Mouse (Mus musculus) stomach, embryonic 16.5 days (tissue): ENCODE measurements around the gene Itgb3bp. TPM values are rescaled to one million over a fixed set of nuclear protein-coding genes. Genes with fewer than 3 reads are reported as not detected.
A peak's percentile ranks its signal among the peaks of the same experiment; 100 is the strongest.

Experiments used
- ATAC-seq: fragments of 200-750 bp; cut with Nextera tagmentation; 2 replicates; pipeline ENCODE4 v1.8.0; 2017; ENCODE audit warnings: moderate number of reproducible peaks, moderate TSS enrichment; ENCODE audit not compliant: insufficient read depth, low FRiP score
- H3K27ac ChIP-seq: fragments of 300-500 bp; sonication (generic); 2 replicates; pipeline ENCODE4 v1.5.1; 2014; ENCODE audit warnings: low read length
- H3K27me3 ChIP-seq: fragments of 300-500 bp; sonication (generic); 2 replicates; pipeline ENCODE4 v1.6.1; 2014; ENCODE audit warnings: low read length, control low read depth, mixed read lengths; ENCODE audit not compliant: control insufficient read depth, insufficient read depth
- H3K36me3 ChIP-seq: fragments of 300-500 bp; sonication (generic); 2 replicates; pipeline ENCODE4 v1.6.1; 2014; ENCODE audit warnings: low read length; ENCODE audit not compliant: control insufficient read depth, insufficient read depth
- H3K4me1 ChIP-seq: fragments of 300-500 bp; sonication (generic); 2 replicates; pipeline ENCODE4 v1.6.1; 2014; ENCODE audit warnings: low read length, control low read depth, mixed read lengths; ENCODE audit not compliant: control insufficient read depth, insufficient read depth
- H3K4me2 ChIP-seq: fragments of 300-500 bp; sonication (generic); 2 replicates; pipeline ENCODE4 v1.6.1; 2014; ENCODE audit warnings: low read depth, low read length, mixed read lengths
- H3K4me3 ChIP-seq: fragments of 300-500 bp; sonication (generic); replicated peaks from 2 replicates; pipeline ENCODE4 v1.5.1; 2014; ENCODE audit warnings: mild to moderate bottlenecking, low read length
- H3K9ac ChIP-seq: fragments of 300-500 bp; sonication (generic); 2 replicates; pipeline ENCODE4 v1.6.1; 2014; ENCODE audit warnings: low read length
- H3K9me3 ChIP-seq: fragments of 300-500 bp; sonication (generic); replicated peaks from 2 replicates; pipeline ENCODE4 v1.6.1; 2016; ENCODE audit warnings: low read length, control low read depth; ENCODE audit not compliant: control insufficient read depth
- WGBS: fragments of 180-500 bp; shearing (Covaris S2); extraction: QIAGEN DNeasy Blood & Tissue Kit; methylation state at CpG from one replicate; pipeline ENCODE4 v1.1.7; 2014; 5-methylcytosine and 5-hydroxymethylcytosine counted together
- polyA plus RNA-seq: library from polyadenylated mRNA; unstranded; fragments of >200 nt; fragmentation: Nextera tagmentation; extraction: Ambion mirVana; gene quantifications from 2 replicates; pipeline ENCODE4 v1.2.1, GENCODE M21; 2015

The Itgb3bp gene
- 26.3 and 33.6 TPM in 2 replicates for polyA plus RNA-seq

GRCm38 (mm10) chr4:99929613-99930517 lies at the start of gene Itgb3bp:
Gene Itgb3bp (minus strand): TSS chr4:99929813.
- Histone ChIP-seq H3K36me3 (no peaks in the 10 kb centered on the region), H3K4me3 (peak within 1 kb of the TSS; percentile 78), H3K9ac (peak within 1 kb of the TSS; percentile 87), H3K4me1 (0 out of 2 replicates have a peak, but pooled peaks cover 3% of the 10 kb centered on the region), H3K9me3 (no peaks in the 10 kb centered on the region), H3K27me3 (no peaks in the 10 kb centered on the region), H3K4me2 (peak within 1 kb of the TSS; percentile 77), H3K27ac (peak within 1 kb of the TSS; percentile 97)
- WGBS, result 1% methylated on average over 57 of the region's 57 CpGs
- peak; percentile 92 for ATAC-seq

GRCm38 (mm10) chr4:99979326-99979725 lies 49.7 kb upstream of the Itgb3bp start:
- Histone ChIP-seq H3K4me1 (no peaks in the 10 kb centered on the region), H3K4me3 (no peak overlapping the region), H3K9me3 (no peaks in the 10 kb centered on the region), H3K27me3 (no peaks in the 10 kb centered on the region), H3K4me2 (no peak overlapping the region), H3K9ac (no peak overlapping the region), H3K27ac (no peak overlapping the region), H3K36me3 (peaks cover 8% of the 10 kb centered on the region; the same call in 1 of the 2 replicates)
- WGBS, result 84% methylated on average over 5 of the region's 5 CpGs
- ATAC-seq, result no peak

DNA sequence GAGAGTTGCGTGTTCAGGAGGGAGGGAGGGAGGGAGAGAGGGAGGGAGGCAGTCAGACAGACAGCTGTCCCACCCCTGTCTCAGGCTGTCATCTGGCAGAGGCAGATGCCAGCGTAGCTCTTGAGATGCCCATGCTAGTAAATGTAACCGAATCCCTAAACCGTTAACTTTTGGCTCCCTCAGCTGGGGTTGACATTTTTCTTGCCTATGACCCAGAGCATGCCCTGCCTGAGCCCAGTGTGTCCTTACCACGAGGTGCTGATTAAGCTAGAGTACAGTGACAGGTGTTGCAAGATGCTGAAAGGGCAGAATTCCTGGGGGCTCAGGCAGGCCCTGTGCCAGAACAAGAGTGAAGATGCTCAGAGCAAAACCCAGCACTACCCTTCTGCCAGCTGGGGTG lies 44.8 kb upstream of the Itgb3bp start:
- Histone ChIP-seq H3K27ac (no peak overlapping the region), H3K4me1 (peaks cover 4% of the 10 kb centered on the region), H3K36me3 (no peaks in the 10 kb centered on the region), H3K27me3 (no peaks in the 10 kb centered on the region), H3K9me3 (no peaks in the 10 kb centered on the region), H3K4me2 (no peak overlapping the region), H3K4me3 (no peak overlapping the region), H3K9ac (no peak overlapping the region)
- ATAC-seq, result no peak
- 75% methylated on average over 5 of the region's 5 CpGs for WGBS

DNA sequence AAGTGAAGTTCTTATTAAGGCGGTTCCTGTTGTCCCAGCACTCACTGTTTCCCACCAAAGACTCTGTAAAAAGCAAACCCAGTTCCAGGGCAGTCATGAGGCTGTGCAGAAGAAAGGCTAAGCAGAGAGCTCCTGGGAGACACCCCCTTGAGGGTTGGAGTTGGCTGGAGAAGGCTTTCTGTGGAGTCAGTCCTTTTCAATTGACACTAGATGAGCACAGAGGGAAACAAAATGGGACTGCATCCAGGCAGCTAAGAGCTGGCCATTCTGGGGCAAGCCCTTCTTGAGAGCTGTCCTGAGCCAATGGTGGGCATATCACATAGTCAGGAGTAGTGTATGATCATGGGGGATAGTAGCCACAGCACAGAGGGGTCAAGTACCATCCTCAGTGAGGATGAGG lies 44.3 kb upstream of the Itgb3bp start:
- no peaks in the 10 kb centered on the region for H3K36me3 ChIP-seq
- peaks cover 4% of the 10 kb centered on the region for H3K4me1 ChIP-seq
- no peak overlapping the region for H3K27ac ChIP-seq
- H3K9ac ChIP-seq, result no peak overlapping the region
- H3K4me3 ChIP-seq, result no peak overlapping the region
- no peak for ATAC-seq
- no peaks in the 10 kb centered on the region for H3K27me3 ChIP-seq
- H3K9me3 ChIP-seq, result no peaks in the 10 kb centered on the region
- H3K4me2 ChIP-seq, result no peak overlapping the region
- WGBS, result 92% methylated on average over 1 of the region's 1 CpGs

- no peak for ATAC-seq
- no peak overlapping the region for H3K9ac ChIP-seq
- H3K36me3 ChIP-seq, result no peaks in the 10 kb centered on the region
- no peak overlapping the region for H3K27ac ChIP-seq
- H3K4me1 ChIP-seq, result peaks cover 7% of the 10 kb centered on the region
- no peaks in the 10 kb centered on the region for H3K9me3 ChIP-seq
- H3K4me3 ChIP-seq, result no peak overlapping the region
- 87% methylated on average over 6 of the region's 6 CpGs for WGBS
- no peaks in the 10 kb centered on the region for H3K27me3 ChIP-seq
- H3K4me2 ChIP-seq, result no peak overlapping the region
These were observed 43.3 kb upstream of the Itgb3bp start for GRCm38 (mm10) chr4:99972886-99973285.

GRCm38 (mm10) chr4:99970097-99970496 lies 40.5 kb upstream of the Itgb3bp start:
- Histone ChIP-seq H3K4me3 (no peak overlapping the region), H3K27ac (peak overlapping the region; percentile 90), H3K9ac (no peak overlapping the region), H3K4me2 (peak overlapping the region; percentile 22), H3K4me1 (peaks cover 7% of the 10 kb centered on the region), H3K36me3 (peaks cover 10% of the 10 kb centered on the region), H3K27me3 (no peaks in the 10 kb centered on the region), H3K9me3 (no peaks in the 10 kb centered on the region)
- peak; percentile 75; the same call in 1 of the 2 replicates for ATAC-seq
- 45% methylated on average over 4 of the region's 4 CpGs for WGBS

GRCm38 (mm10) chr4:99969328-99969727 lies 39.7 kb upstream of the Itgb3bp start:
- no peak overlapping the region for H3K9ac ChIP-seq
- WGBS, result 43% methylated on average over 5 of the region's 5 CpGs
- H3K4me3 ChIP-seq, result no peak overlapping the region
- H3K9me3 ChIP-seq, result no peaks in the 10 kb centered on the region
- no peaks in the 10 kb centered on the region for H3K27me3 ChIP-seq
- H3K27ac ChIP-seq, result peak overlapping the region; percentile 90
- H3K36me3 ChIP-seq, result peaks cover 12% of the 10 kb centered on the region
- peaks cover 7% of the 10 kb centered on the region for H3K4me1 ChIP-seq
- no peak overlapping the region for H3K4me2 ChIP-seq
- peak; percentile 65; the same call in 1 of the 2 replicates for ATAC-seq

- Histone ChIP-seq H3K36me3 (peaks cover 14% of the 10 kb centered on the region), H3K4me2 (no peak overlapping the region), H3K4me3 (no peak overlapping the region), H3K9me3 (no peaks in the 10 kb centered on the region), H3K27ac (no peak overlapping the region), H3K27me3 (no peaks in the 10 kb centered on the region), H3K9ac (no peak overlapping the region), H3K4me1 (peaks cover 7% of the 10 kb centered on the region)
- no peak for ATAC-seq
- 89% methylated on average over 6 of the region's 6 CpGs for WGBS
These were observed 36.9 kb upstream of the Itgb3bp start for GRCm38 (mm10) chr4:99966555-99966954.

DNA sequence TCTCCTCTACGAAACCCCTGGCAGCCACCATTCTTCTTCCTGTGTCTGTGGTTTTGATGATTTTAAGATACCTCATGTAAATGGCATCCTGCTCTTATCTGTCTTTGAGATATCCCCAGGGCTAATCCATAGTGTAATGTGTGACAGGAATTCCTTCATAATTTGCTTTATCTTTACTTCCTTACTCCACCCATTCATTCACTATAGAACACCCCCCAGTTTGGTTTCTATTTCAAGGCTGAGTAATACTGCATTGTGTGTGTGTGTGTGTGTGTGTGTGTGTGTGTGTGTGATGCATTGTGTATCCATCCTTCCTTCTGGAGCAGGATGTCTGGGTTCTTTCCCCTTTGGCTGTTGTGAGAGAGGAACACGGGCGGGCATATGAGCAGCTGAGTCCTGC lies 29.7 kb upstream of the Itgb3bp start:
- WGBS, result 65% methylated on average over 3 of the region's 3 CpGs
- no peaks in the 10 kb centered on the region for H3K9me3 ChIP-seq
- 0 out of 2 replicates have a peak, but pooled peaks cover 9% of the 10 kb centered on the region for H3K4me1 ChIP-seq
- 0 out of 2 replicates have a peak, but pooled peaks cover 2% of the 10 kb centered on the region for H3K36me3 ChIP-seq
- no peak overlapping the region for H3K4me2 ChIP-seq
- H3K27me3 ChIP-seq, result no peaks in the 10 kb centered on the region
- H3K9ac ChIP-seq, result no peak overlapping the region
- H3K27ac ChIP-seq, result no peak overlapping the region
- no peak for ATAC-seq
- H3K4me3 ChIP-seq, result no peak overlapping the region
